Mouse (Mus musculus): ENCODE results near the gene Shcbp1. TPM values are rescaled to one million over a fixed set of nuclear protein-coding genes. Genes with fewer than 3 reads are reported as not detected.
"Not testable (repeated sequence)": the region's sequence is repeated elsewhere in the genome, so short reads cannot be mapped to it uniquely, and the experiment has no call there.

Shcbp1 gene
- 32.0 and 37.3 TPM in 2 replicates for polyA plus RNA-seq (2015; fragmentation: Nextera tagmentation; extraction: Ambion mirVana)

GRCm38 (mm10) chr8:4779254-4780055, at the start of gene Shcbp1:
Gene Shcbp1, minus strand, starts transcription at chr8:4779567.
- Histone ChIP-seq H3K4me1 (ENCODE audit: control insufficient read depth, low read depth, low read length) (peaks cover 12% of the 10 kb centered on the region), H3K36me3 (ENCODE audit: control insufficient read depth, insufficient read depth) (peaks cover 2% of the 10 kb centered on the region; the same call in 1 of the 2 replicates), H3K4me2 (ENCODE audit: low read depth, low read length) (peak within 1 kb of the TSS; percentile 43), H3K4me3 (ENCODE audit: low read depth, low read length) (peak within 1 kb of the TSS; percentile 96), H3K9ac (ENCODE audit: low read depth, low read length) (peak within 1 kb of the TSS; percentile 87), H3K27me3 (ENCODE audit: control insufficient read depth, insufficient read depth, low read depth, low read length) (no peaks in the 10 kb centered on the region), H3K27ac (ENCODE audit: low read length) (peak within 1 kb of the TSS; percentile 79), H3K9me3 (replicated peaks; ENCODE audit: control insufficient read depth, low read length) (no peaks in the 10 kb centered on the region)
- WGBS (ENCODE audit: insufficient replicate concordance): 3% methylated on average over 29 of the region's 29 CpGs
- peak; percentile 90 for ATAC-seq (ENCODE audit: low read depth)

GRCm38 (mm10) chr8:4808831-4809230, 29.5 kb upstream of the Shcbp1 start:
- 67% methylated on average over 4 of the region's 4 CpGs for WGBS (ENCODE audit: insufficient replicate concordance)

GRCm38 (mm10) chr8:4800524-4801122, 21.3 kb upstream of the Shcbp1 start:
- no peak overlapping the region for H3K4me2 ChIP-seq (ENCODE audit: low read depth, low read length)
- H3K9ac ChIP-seq (ENCODE audit: low read depth, low read length): no peak overlapping the region
- WGBS (ENCODE audit: insufficient replicate concordance): 49% methylated on average over 19 of the region's 19 CpGs
- H3K27me3 ChIP-seq (ENCODE audit: control insufficient read depth, insufficient read depth, low read depth, low read length): no peaks in the 10 kb centered on the region
- no peak overlapping the region for H3K4me3 ChIP-seq (ENCODE audit: low read depth, low read length)
- no peak overlapping the region for H3K27ac ChIP-seq (ENCODE audit: low read length)
- H3K4me1 ChIP-seq (ENCODE audit: control insufficient read depth, low read depth, low read length): no peaks in the 10 kb centered on the region
- no peaks in the 10 kb centered on the region for H3K36me3 ChIP-seq (ENCODE audit: control insufficient read depth, insufficient read depth)
- H3K9me3 ChIP-seq (replicated peaks; ENCODE audit: control insufficient read depth, low read length): no peaks in the 10 kb centered on the region
- no peak for ATAC-seq (ENCODE audit: low read depth)

More at GRCm38 (mm10) chr8:4808831-4809230, 29.5 kb upstream of the Shcbp1 start:
- H3K4me3 ChIP-seq (ENCODE audit: low read depth, low read length): no peak overlapping the region
- H3K9me3 ChIP-seq (replicated peaks; ENCODE audit: control insufficient read depth, low read length): no peaks in the 10 kb centered on the region
- no peaks in the 10 kb centered on the region for H3K36me3 ChIP-seq (ENCODE audit: control insufficient read depth, insufficient read depth)
- no peak overlapping the region for H3K4me2 ChIP-seq (ENCODE audit: low read depth, low read length)
- no peaks in the 10 kb centered on the region for H3K4me1 ChIP-seq (ENCODE audit: control insufficient read depth, low read depth, low read length)
- no peaks in the 10 kb centered on the region for H3K27me3 ChIP-seq (ENCODE audit: control insufficient read depth, insufficient read depth, low read depth, low read length)
- no peak overlapping the region for H3K27ac ChIP-seq (ENCODE audit: low read length)
- no peak for ATAC-seq (ENCODE audit: low read depth)
- H3K9ac ChIP-seq (ENCODE audit: low read depth, low read length): no peak overlapping the region

DNA sequence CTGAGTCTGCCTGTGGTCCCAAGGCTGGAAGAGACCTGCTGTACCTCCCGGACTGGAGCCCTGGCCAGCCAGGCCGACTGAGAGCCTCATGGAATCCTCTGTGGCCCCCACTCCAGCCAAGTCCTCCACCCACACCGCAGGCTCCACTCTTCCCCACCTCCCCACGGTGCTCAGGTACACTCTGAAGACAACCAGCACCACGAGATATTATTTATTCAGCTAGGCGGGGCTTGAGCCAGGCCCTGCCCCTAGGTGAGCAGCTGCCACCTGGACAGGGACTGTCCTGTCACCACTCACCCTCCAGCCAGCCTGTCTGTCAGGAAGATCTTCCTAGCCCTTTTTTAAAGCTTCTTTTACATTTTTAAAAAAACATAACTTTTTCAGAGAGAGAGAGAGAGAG, 1.1 kb downstream of the Shcbp1 start:
- peak overlapping the region; percentile 87 for H3K9ac ChIP-seq (ENCODE audit: low read depth, low read length)
- H3K27ac ChIP-seq (ENCODE audit: low read length): no peak overlapping the region
- H3K27me3 ChIP-seq (ENCODE audit: control insufficient read depth, insufficient read depth, low read depth, low read length): no peaks in the 10 kb centered on the region
- H3K36me3 ChIP-seq (ENCODE audit: control insufficient read depth, insufficient read depth): peaks cover 2% of the 10 kb centered on the region; the same call in 1 of the 2 replicates
- peaks cover 12% of the 10 kb centered on the region for H3K4me1 ChIP-seq (ENCODE audit: control insufficient read depth, low read depth, low read length)
- peak overlapping the region; percentile 96 for H3K4me3 ChIP-seq (ENCODE audit: low read depth, low read length)
- no peaks in the 10 kb centered on the region for H3K9me3 ChIP-seq (replicated peaks; ENCODE audit: control insufficient read depth, low read length)
- peak; percentile 51 for ATAC-seq (ENCODE audit: low read depth)
- H3K4me2 ChIP-seq (ENCODE audit: low read depth, low read length): peak overlapping the region; percentile 43
- WGBS (ENCODE audit: insufficient replicate concordance): 66% methylated on average over 6 of the region's 6 CpGs

DNA sequence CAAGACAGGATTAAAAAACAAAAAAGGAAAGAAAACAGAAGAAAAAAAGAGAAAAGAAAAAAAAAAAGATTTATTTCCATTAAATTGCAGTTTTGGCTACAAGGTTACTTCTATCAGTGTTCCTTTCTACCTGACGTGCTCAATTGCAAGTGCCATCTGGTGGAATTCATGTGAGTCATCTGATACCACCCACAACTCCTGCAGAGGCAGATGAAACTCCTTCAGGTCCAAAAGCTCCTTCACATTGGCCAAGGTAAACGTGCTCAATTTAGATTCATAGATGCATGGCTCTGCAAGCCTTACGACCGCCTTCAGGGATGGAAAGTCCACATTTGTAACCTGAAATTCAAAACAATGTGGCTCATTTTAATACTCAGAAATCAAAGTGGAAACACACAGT, 14.6 kb downstream of the Shcbp1 start:
- H3K27me3 ChIP-seq (ENCODE audit: control insufficient read depth, insufficient read depth, low read depth, low read length): no peaks in the 10 kb centered on the region
- no peaks in the 10 kb centered on the region for H3K9me3 ChIP-seq (replicated peaks; ENCODE audit: control insufficient read depth, low read length)
- ATAC-seq (ENCODE audit: low read depth): no peak
- no peak overlapping the region for H3K27ac ChIP-seq (ENCODE audit: low read length)
- peaks cover 2% of the 10 kb centered on the region; the same call in 1 of the 2 replicates for H3K36me3 ChIP-seq (ENCODE audit: control insufficient read depth, insufficient read depth)
- no peak overlapping the region for H3K4me3 ChIP-seq (ENCODE audit: low read depth, low read length)
- H3K9ac ChIP-seq (ENCODE audit: low read depth, low read length): no peak overlapping the region
- no peaks in the 10 kb centered on the region for H3K4me1 ChIP-seq (ENCODE audit: control insufficient read depth, low read depth, low read length)
- WGBS (ENCODE audit: insufficient replicate concordance): 85% methylated on average over 4 of the region's 4 CpGs
- H3K4me2 ChIP-seq (ENCODE audit: low read depth, low read length): no peak overlapping the region

DNA sequence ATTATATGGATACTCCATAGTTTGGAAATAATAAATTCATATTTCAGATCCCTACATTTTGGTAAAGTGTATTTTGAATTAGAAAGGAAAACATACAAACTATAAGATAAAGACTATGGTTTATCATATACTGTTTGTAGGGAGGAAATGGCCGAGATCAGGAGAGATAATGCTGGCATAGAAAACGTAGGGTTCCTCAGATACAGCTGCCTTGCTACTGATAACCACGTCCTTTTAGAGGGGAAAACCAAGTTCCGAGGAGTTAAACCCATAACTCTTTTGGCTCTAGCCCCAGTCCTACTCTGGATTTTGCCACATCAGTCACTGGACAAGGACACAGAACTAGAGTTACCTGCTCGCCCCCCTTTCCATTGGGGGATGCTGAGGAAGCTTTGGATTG, 26.3 kb downstream of the Shcbp1 start:
- Histone ChIP-seq H3K4me1 (ENCODE audit: control insufficient read depth, low read depth, low read length) (no peaks in the 10 kb centered on the region), H3K27ac (ENCODE audit: low read length) (no peak overlapping the region), H3K27me3 (ENCODE audit: control insufficient read depth, insufficient read depth, low read depth, low read length) (no peaks in the 10 kb centered on the region), H3K36me3 (ENCODE audit: control insufficient read depth, insufficient read depth) (peaks cover 4% of the 10 kb centered on the region; the same call in 1 of the 2 replicates), H3K9ac (ENCODE audit: low read depth, low read length) (no peak overlapping the region), H3K4me3 (ENCODE audit: low read depth, low read length) (no peak overlapping the region), H3K9me3 (replicated peaks; ENCODE audit: control insufficient read depth, low read length) (no peaks in the 10 kb centered on the region), H3K4me2 (ENCODE audit: low read depth, low read length) (no peak overlapping the region)
- WGBS (ENCODE audit: insufficient replicate concordance): 46% methylated on average over 5 of the region's 5 CpGs
- no peak for ATAC-seq (ENCODE audit: low read depth)

GRCm38 (mm10) chr8:4730942-4731341, 48.4 kb downstream of the Shcbp1 start:
- no peak for ATAC-seq (ENCODE audit: low read depth)
- H3K36me3 ChIP-seq (ENCODE audit: control insufficient read depth, insufficient read depth): peaks cover under 1% of the 10 kb centered on the region
- H3K9me3 ChIP-seq (replicated peaks; ENCODE audit: control insufficient read depth, low read length): no peaks in the 10 kb centered on the region
- H3K9ac ChIP-seq (ENCODE audit: low read depth, low read length): no peak overlapping the region
- H3K4me2 ChIP-seq (ENCODE audit: low read depth, low read length): no peak overlapping the region
- no peaks in the 10 kb centered on the region for H3K4me1 ChIP-seq (ENCODE audit: control insufficient read depth, low read depth, low read length)
- 31% methylated on average over 1 of the region's 1 CpGs for WGBS (ENCODE audit: insufficient replicate concordance)
- no peaks in the 10 kb centered on the region for H3K27me3 ChIP-seq (ENCODE audit: control insufficient read depth, insufficient read depth, low read depth, low read length)
- H3K4me3 ChIP-seq (ENCODE audit: low read depth, low read length): no peak overlapping the region
- H3K27ac ChIP-seq (ENCODE audit: low read length): no peak overlapping the region

DNA sequence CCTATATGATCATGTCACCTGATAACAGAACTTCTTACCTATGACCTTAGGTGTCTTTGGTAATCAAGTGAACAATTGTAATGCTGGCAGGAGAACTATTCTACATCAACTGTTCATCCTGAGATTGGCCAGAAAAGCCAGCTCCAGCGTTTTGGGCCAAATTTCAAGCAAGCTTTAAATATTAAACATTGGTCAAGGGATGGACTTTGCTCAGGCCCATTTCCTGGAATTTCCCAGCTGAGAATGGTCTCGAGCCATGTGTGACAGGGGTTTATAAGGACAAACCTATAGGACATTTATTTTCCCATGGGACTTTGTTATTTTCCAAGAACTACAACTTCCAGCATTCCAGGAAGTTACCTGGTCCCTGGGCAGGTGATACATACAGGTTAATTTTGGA, 63.8 kb downstream of the Shcbp1 start:
- Histone ChIP-seq H3K27me3 (ENCODE audit: control insufficient read depth, insufficient read depth, low read depth, low read length) (no peaks in the 10 kb centered on the region), H3K9ac (ENCODE audit: low read depth, low read length) (no peak overlapping the region), H3K4me2 (ENCODE audit: low read depth, low read length) (no peak overlapping the region), H3K36me3 (ENCODE audit: control insufficient read depth, insufficient read depth) (no peaks in the 10 kb centered on the region), H3K4me1 (ENCODE audit: control insufficient read depth, low read depth, low read length) (no peaks in the 10 kb centered on the region), H3K27ac (ENCODE audit: low read length) (no peak overlapping the region), H3K4me3 (ENCODE audit: low read depth, low read length) (no peak overlapping the region), H3K9me3 (replicated peaks; ENCODE audit: control insufficient read depth, low read length) (no peaks in the 10 kb centered on the region)
- no peak for ATAC-seq (ENCODE audit: low read depth)
- 40% methylated on average over 2 of the region's 2 CpGs for WGBS (ENCODE audit: insufficient replicate concordance)

- H3K36me3 ChIP-seq (ENCODE audit: control insufficient read depth, insufficient read depth); ATAC-seq (ENCODE audit: low read depth); H3K9ac ChIP-seq (ENCODE audit: low read depth, low read length); H3K4me3 ChIP-seq (ENCODE audit: low read depth, low read length); H3K4me1 ChIP-seq (ENCODE audit: control insufficient read depth, low read depth, low read length); H3K27me3 ChIP-seq (ENCODE audit: control insufficient read depth, insufficient read depth, low read depth, low read length); H3K4me2 ChIP-seq (ENCODE audit: low read depth, low read length); H3K9me3 ChIP-seq (replicated peaks; ENCODE audit: control insufficient read depth, low read length); H3K27ac ChIP-seq (ENCODE audit: low read length): not testable (repeated sequence)
- 55% methylated on average over 5 of the region's 5 CpGs for WGBS (ENCODE audit: insufficient replicate concordance)
These were observed 71.0 kb downstream of the Shcbp1 start for GRCm38 (mm10) chr8:4708346-4708745.

Data from liver, embryonic 16.5 days (tissue).